Mouse (Mus musculus) neural tube, embryonic 13.5 days (tissue): ENCODE measurements around the gene Wsb1. TPM values are rescaled to one million over a fixed set of nuclear protein-coding genes. Genes with fewer than 3 reads are reported as not detected.
"Not testable (repeated sequence)": the region's sequence is repeated elsewhere in the genome, so short reads cannot be mapped to it uniquely, and the experiment has no call there.

ENCODE experiments used
- ATAC-seq: fragments of 200-750 bp; cut with Nextera tagmentation; 2 replicates; pipeline ENCODE4 v1.8.0; 2017; ENCODE audit warnings: low read depth, mild to moderate bottlenecking, moderate TSS enrichment, moderate library complexity
- H3K27ac ChIP-seq: fragments of 300-500 bp; sonication (generic); replicated peaks from 2 replicates; pipeline ENCODE4 v1.5.1; 2015; ENCODE audit warnings: moderate library complexity, mild to moderate bottlenecking, inconsistent platforms
- H3K27me3 ChIP-seq: fragments of 300-500 bp; sonication (generic); 2 replicates; pipeline ENCODE4 v1.6.1; 2015; ENCODE audit warnings: mild to moderate bottlenecking, inconsistent platforms
- H3K36me3 ChIP-seq: fragments of 300-500 bp; sonication (generic); 2 replicates; pipeline ENCODE4 v1.6.1; 2015; ENCODE audit warnings: mild to moderate bottlenecking, inconsistent platforms
- H3K4me1 ChIP-seq: fragments of 300-500 bp; sonication (generic); replicated peaks from 2 replicates; pipeline ENCODE4 v1.6.1; 2015; ENCODE audit warnings: inconsistent platforms
- H3K4me2 ChIP-seq: fragments of 300-500 bp; sonication (generic); 2 replicates; pipeline ENCODE4 v1.6.1; 2015; ENCODE audit warnings: inconsistent platforms, mild to moderate bottlenecking, moderate library complexity
- H3K4me3 ChIP-seq: fragments of 300-500 bp; sonication (generic); 2 replicates; pipeline ENCODE4 v1.5.1; 2015; ENCODE audit warnings: mild to moderate bottlenecking, inconsistent platforms
- H3K9ac ChIP-seq: fragments of 300-500 bp; sonication (generic); 2 replicates; pipeline ENCODE4 v1.6.1; 2015; ENCODE audit warnings: moderate library complexity, mild to moderate bottlenecking, inconsistent platforms
- H3K9me3 ChIP-seq: fragments of 300-500 bp; sonication (generic); 2 replicates; pipeline ENCODE4 v1.6.1; 2016; ENCODE audit warnings: inconsistent platforms
- WGBS: fragments of 180-500 bp; shearing (Covaris S2); methylation state at CpG from one replicate; pipeline ENCODE4 v1.1.7; 2015; 5-methylcytosine and 5-hydroxymethylcytosine counted together
- polyA plus RNA-seq: library from polyadenylated mRNA; unstranded; fragments of >200 nt; fragmentation: Nextera tagmentation; extraction: Ambion mirVana; gene quantifications from 2 replicates; pipeline ENCODE4 v1.2.1, GENCODE M21; 2015

Gene Wsb1
- polyA plus RNA-seq, 1 experiment from 2014 or later = 492 TPM

GRCm38 (mm10) chr11:79260126-79260525 is 5.7 kb upstream of the Wsb1 start:
- not testable (repeated sequence) for ATAC-seq, H3K36me3 ChIP-seq, H3K4me3 ChIP-seq, H3K4me2 ChIP-seq, H3K27ac ChIP-seq, H3K9me3 ChIP-seq, H3K4me1 ChIP-seq, H3K27me3 ChIP-seq, H3K9ac ChIP-seq
- WGBS = 89% methylated on average over 4 of the region's 4 CpGs

GRCm38 (mm10) chr11:79258738-79259137 is 4.3 kb upstream of the Wsb1 start:
- H3K9me3 ChIP-seq = no peaks in the 10 kb centered on the region
- H3K36me3 ChIP-seq = no peaks in the 10 kb centered on the region
- ATAC-seq = no peak
- no peak overlapping the region for H3K4me3 ChIP-seq
- no peak overlapping the region for H3K27ac ChIP-seq
- H3K27me3 ChIP-seq = 0 out of 2 replicates have a peak, but pooled peaks cover 4% of the 10 kb centered on the region
- peaks cover 6% of the 10 kb centered on the region for H3K4me1 ChIP-seq
- H3K9ac ChIP-seq = no peak overlapping the region
- H3K4me2 ChIP-seq = no peak overlapping the region
- WGBS = 84% methylated on average over 6 of the region's 6 CpGs

GRCm38 (mm10) chr11:79253542-79254390 is 705 bp downstream of the Wsb1 start:
- H3K9me3 ChIP-seq = no peaks in the 10 kb centered on the region
- H3K4me3 ChIP-seq = peak overlapping the region; percentile 88
- peak overlapping the region; percentile 71 for H3K4me2 ChIP-seq
- under 1% methylated on average over 49 of the region's 49 CpGs for WGBS
- H3K9ac ChIP-seq = peak overlapping the region; percentile 97
- ATAC-seq = peak; percentile 58
- H3K4me1 ChIP-seq = peaks cover 37% of the 10 kb centered on the region
- peaks cover 25% of the 10 kb centered on the region for H3K36me3 ChIP-seq
- H3K27me3 ChIP-seq = 0 out of 2 replicates have a peak, but pooled peaks cover 4% of the 10 kb centered on the region
- peak overlapping the region; percentile 99 for H3K27ac ChIP-seq

GRCm38 (mm10) chr11:79252881-79253541 is 1.5 kb downstream of the Wsb1 start:
- Histone ChIP-seq H3K27ac (peak overlapping the region; percentile 99), H3K36me3 (peaks cover 30% of the 10 kb centered on the region), H3K4me2 (peak overlapping the region; percentile 71), H3K4me1 (peaks cover 37% of the 10 kb centered on the region), H3K4me3 (peak overlapping the region; percentile 88), H3K9me3 (no peaks in the 10 kb centered on the region), H3K27me3 (0 out of 2 replicates have a peak, but pooled peaks cover 4% of the 10 kb centered on the region), H3K9ac (peak overlapping the region; percentile 97)
- 22% methylated on average over 6 of the region's 6 CpGs for WGBS
- no peak for ATAC-seq

- Histone ChIP-seq H3K36me3 (peaks cover 58% of the 10 kb centered on the region), H3K27me3 (no peaks in the 10 kb centered on the region), H3K9ac (no peak overlapping the region), H3K27ac (no peak overlapping the region), H3K4me3 (no peak overlapping the region), H3K9me3 (peaks cover 6% of the 10 kb centered on the region; the same call in 1 of the 2 replicates), H3K4me2 (no peak overlapping the region), H3K4me1 (no peaks in the 10 kb centered on the region)
- WGBS = 97% methylated on average over 7 of the region's 7 CpGs
- ATAC-seq = no peak
These were observed 15.4 kb downstream of the Wsb1 start for GRCm38 (mm10) chr11:79239024-79239423.

- Histone ChIP-seq H3K36me3 (peaks cover 54% of the 10 kb centered on the region), H3K4me2 (no peak overlapping the region), H3K27me3 (no peaks in the 10 kb centered on the region), H3K27ac (peak overlapping the region; percentile 38; the same call in 1 of the 2 replicates), H3K4me3 (no peak overlapping the region), H3K9me3 (peaks cover 6% of the 10 kb centered on the region; the same call in 1 of the 2 replicates), H3K4me1 (no peaks in the 10 kb centered on the region), H3K9ac (no peak overlapping the region)
- WGBS = 17% methylated on average over 1 of the region's 1 CpGs
- no peak for ATAC-seq
These were observed 16.1 kb downstream of the Wsb1 start for GRCm38 (mm10) chr11:79238398-79238752.

- H3K9ac ChIP-seq = no peak overlapping the region
- peaks cover 6% of the 10 kb centered on the region; the same call in 1 of the 2 replicates for H3K9me3 ChIP-seq
- H3K36me3 ChIP-seq = peaks cover 50% of the 10 kb centered on the region
- peak overlapping the region; percentile 38; the same call in 1 of the 2 replicates for H3K27ac ChIP-seq
- 92% methylated on average over 11 of the region's 11 CpGs for WGBS
- no peak overlapping the region for H3K4me3 ChIP-seq
- H3K4me2 ChIP-seq = no peak overlapping the region
- no peaks in the 10 kb centered on the region for H3K4me1 ChIP-seq
- no peak for ATAC-seq
- H3K27me3 ChIP-seq = no peaks in the 10 kb centered on the region
These were observed 16.6 kb downstream of the Wsb1 start for GRCm38 (mm10) chr11:79237644-79238397.

- no peak overlapping the region for H3K9ac ChIP-seq
- H3K27ac ChIP-seq = peak overlapping the region; percentile 52
- H3K36me3 ChIP-seq = no peaks in the 10 kb centered on the region
- no peaks in the 10 kb centered on the region for H3K9me3 ChIP-seq
- H3K4me1 ChIP-seq = peaks cover 15% of the 10 kb centered on the region
- ATAC-seq = no peak
- WGBS = 95% methylated on average over 13 of the region's 13 CpGs
- no peaks in the 10 kb centered on the region for H3K27me3 ChIP-seq
- H3K4me2 ChIP-seq = no peak overlapping the region
- H3K4me3 ChIP-seq = no peak overlapping the region
These were observed 24.3 kb downstream of the Wsb1 start for GRCm38 (mm10) chr11:79230251-79230570.

- WGBS = 82% methylated on average over 11 of the region's 11 CpGs
- H3K9me3 ChIP-seq = no peaks in the 10 kb centered on the region
- peak; percentile 19; the same call in 1 of the 2 replicates for ATAC-seq
These were observed 24.8 kb downstream of the Wsb1 start for GRCm38 (mm10) chr11:79229561-79230250.

GRCm38 (mm10) chr11:79229057-79229504 is 25.4 kb downstream of the Wsb1 start:
- no peak overlapping the region for H3K4me3 ChIP-seq
- no peak overlapping the region for H3K4me2 ChIP-seq
- no peaks in the 10 kb centered on the region for H3K36me3 ChIP-seq
- WGBS = 69% methylated on average over 10 of the region's 10 CpGs
- peak overlapping the region; percentile 52 for H3K27ac ChIP-seq
- H3K9me3 ChIP-seq = no peaks in the 10 kb centered on the region
- peak; percentile 53; the same call in 1 of the 2 replicates for ATAC-seq
- no peak overlapping the region for H3K9ac ChIP-seq
- H3K4me1 ChIP-seq = peaks cover 21% of the 10 kb centered on the region
- H3K27me3 ChIP-seq = no peaks in the 10 kb centered on the region

More at GRCm38 (mm10) chr11:79229561-79230250, 24.8 kb downstream of the Wsb1 start:
- no peaks in the 10 kb centered on the region for H3K36me3 ChIP-seq
- H3K4me2 ChIP-seq = no peak overlapping the region
- H3K4me3 ChIP-seq = no peak overlapping the region
- peaks cover 17% of the 10 kb centered on the region for H3K4me1 ChIP-seq
- H3K9ac ChIP-seq = no peak overlapping the region
- no peaks in the 10 kb centered on the region for H3K27me3 ChIP-seq
- peak overlapping the region; percentile 52 for H3K27ac ChIP-seq

GRCm38 (mm10) chr11:79228089-79228488 is 26.4 kb downstream of the Wsb1 start:
- 95% methylated on average over 2 of the region's 2 CpGs for WGBS
- H3K4me1 ChIP-seq = peaks cover 21% of the 10 kb centered on the region
- H3K9me3 ChIP-seq = no peaks in the 10 kb centered on the region
- H3K4me3 ChIP-seq = no peak overlapping the region
- no peak overlapping the region for H3K27ac ChIP-seq
- H3K9ac ChIP-seq = no peak overlapping the region
- H3K4me2 ChIP-seq = no peak overlapping the region
- no peaks in the 10 kb centered on the region for H3K36me3 ChIP-seq
- H3K27me3 ChIP-seq = no peaks in the 10 kb centered on the region
- no peak for ATAC-seq
